Mouse (Mus musculus) kidney, embryonic 14.5 days (tissue): ENCODE results near the gene Prdm16. TPM values are rescaled to one million over a fixed set of nuclear protein-coding genes. Genes with fewer than 3 reads are reported as not detected.
A peak's percentile ranks its signal among the peaks of the same experiment; 100 is the strongest.

ENCODE experiments used
- ATAC-seq: fragments of 200-750 bp; cut with Nextera tagmentation; 2 replicates; pipeline ENCODE4 v1.8.0; 2017; ENCODE audit warnings: moderate number of reproducible peaks, mild to moderate bottlenecking, moderate TSS enrichment, moderate library complexity; ENCODE audit not compliant: low FRiP score, low TSS enrichment
- H3K27ac ChIP-seq: fragments of 300-500 bp; sonication (generic); 2 replicates; pipeline ENCODE4 v1.5.1; 2014; ENCODE audit warnings: low read depth, mild to moderate bottlenecking, low read length, moderate library complexity, mixed read lengths
- H3K27me3 ChIP-seq: fragments of 300-500 bp; sonication (generic); 2 replicates; pipeline ENCODE4 v1.6.1; 2014; ENCODE audit warnings: mild to moderate bottlenecking, low read length; ENCODE audit not compliant: control insufficient read depth, insufficient read depth
- H3K36me3 ChIP-seq: fragments of 300-500 bp; sonication (generic); 2 replicates; pipeline ENCODE4 v1.6.1; 2014; ENCODE audit warnings: low read length, mixed read lengths; ENCODE audit not compliant: control insufficient read depth, insufficient read depth
- H3K4me1 ChIP-seq: fragments of 300-500 bp; sonication (generic); 2 replicates; pipeline ENCODE4 v1.6.1; 2014; ENCODE audit warnings: low read length, mixed read lengths; ENCODE audit not compliant: control insufficient read depth, insufficient read depth
- H3K4me2 ChIP-seq: fragments of 300-500 bp; sonication (generic); replicated peaks from 2 replicates; pipeline ENCODE4 v1.6.1; 2014; ENCODE audit warnings: low read depth, mild to moderate bottlenecking, low read length
- H3K4me3 ChIP-seq: fragments of 300-500 bp; sonication (generic); 2 replicates; pipeline ENCODE4 v1.5.1; 2014; ENCODE audit warnings: mild to moderate bottlenecking, low read length
- H3K9ac ChIP-seq: fragments of 300-500 bp; sonication (generic); 2 replicates; pipeline ENCODE4 v1.6.1; 2014; ENCODE audit warnings: low read depth, mild to moderate bottlenecking, low read length, moderate library complexity
- H3K9me3 ChIP-seq: fragments of 300-500 bp; sonication (generic); 2 replicates; pipeline ENCODE4 v1.6.1; 2016; ENCODE audit warnings: low read length; ENCODE audit not compliant: control insufficient read depth
- WGBS: fragments of 180-500 bp; shearing (Covaris S2); extraction: QIAGEN DNeasy Blood & Tissue Kit; methylation state at CpG from one replicate; pipeline ENCODE4 v1.1.7; 2014; 5-methylcytosine and 5-hydroxymethylcytosine counted together
- polyA plus RNA-seq: library from polyadenylated mRNA; unstranded; fragments of >200 nt; fragmentation: Nextera tagmentation; extraction: Ambion mirVana; gene quantifications from 2 replicates; pipeline ENCODE4 v1.2.1, GENCODE M21; 2014

Gene Prdm16
- polyA plus RNA-seq, 1 experiment from 2014 or later: 25.4 TPM

DNA sequence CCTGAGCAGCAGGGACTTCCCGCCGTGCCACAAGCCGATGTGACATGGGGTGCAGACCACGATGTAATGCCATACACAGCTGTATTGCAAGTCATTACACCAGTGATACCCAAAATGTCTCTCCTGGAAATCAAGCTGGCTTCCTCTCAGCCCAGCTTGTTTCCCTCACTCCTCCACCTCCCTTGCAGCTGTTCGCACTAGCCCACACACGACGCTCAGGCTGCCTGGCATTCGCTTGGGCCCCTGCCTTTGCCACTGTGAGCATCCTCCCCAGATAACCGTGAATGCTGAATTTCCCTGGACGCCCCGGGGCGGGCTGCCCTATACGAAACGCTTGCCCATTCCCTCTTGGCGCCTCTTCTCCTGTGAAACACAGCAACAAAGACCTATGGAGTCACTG, 198.1 kb downstream of the Prdm16 start:
- no peak overlapping the region for H3K27ac ChIP-seq
- H3K4me1 ChIP-seq: peaks cover 17% of the 10 kb centered on the region; the same call in 1 of the 2 replicates
- no peak overlapping the region for H3K9ac ChIP-seq
- no peak overlapping the region for H3K4me3 ChIP-seq
- no peaks in the 10 kb centered on the region for H3K36me3 ChIP-seq
- ATAC-seq: peak; percentile 16; the same call in 1 of the 2 replicates
- peaks cover 4% of the 10 kb centered on the region for H3K27me3 ChIP-seq
- H3K9me3 ChIP-seq: no peaks in the 10 kb centered on the region
- H3K4me2 ChIP-seq: no peak overlapping the region
- 65% methylated on average over 15 of the region's 15 CpGs for WGBS

DNA sequence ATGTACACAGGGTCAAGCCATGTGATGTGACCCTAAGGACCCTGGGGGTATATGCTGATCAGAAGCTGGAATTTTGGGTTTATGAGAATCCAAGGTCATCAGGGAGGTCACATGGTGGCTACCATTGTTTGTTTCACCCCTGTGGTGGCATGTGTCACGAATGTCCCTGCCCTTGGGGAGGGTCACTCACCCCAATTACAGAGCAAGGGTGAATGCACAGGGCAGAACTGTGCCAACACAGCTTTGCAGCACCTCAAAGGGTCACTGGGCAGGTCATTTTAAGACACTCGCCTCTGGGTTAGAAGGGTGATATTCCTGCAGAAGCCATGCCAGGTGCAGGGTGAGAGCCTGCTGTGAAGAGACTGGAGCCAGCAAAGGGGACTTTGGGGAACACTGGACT, 206.9 kb downstream of the Prdm16 start:
- ATAC-seq: no peak
- peaks cover 5% of the 10 kb centered on the region; the same call in 1 of the 2 replicates for H3K4me1 ChIP-seq
- 52% methylated on average over 2 of the region's 2 CpGs for WGBS
- H3K9ac ChIP-seq: no peak overlapping the region
- no peaks in the 10 kb centered on the region for H3K9me3 ChIP-seq
- no peak overlapping the region for H3K4me3 ChIP-seq
- no peaks in the 10 kb centered on the region for H3K36me3 ChIP-seq
- no peak overlapping the region for H3K27ac ChIP-seq
- H3K4me2 ChIP-seq: no peak overlapping the region
- peaks cover 10% of the 10 kb centered on the region for H3K27me3 ChIP-seq

DNA sequence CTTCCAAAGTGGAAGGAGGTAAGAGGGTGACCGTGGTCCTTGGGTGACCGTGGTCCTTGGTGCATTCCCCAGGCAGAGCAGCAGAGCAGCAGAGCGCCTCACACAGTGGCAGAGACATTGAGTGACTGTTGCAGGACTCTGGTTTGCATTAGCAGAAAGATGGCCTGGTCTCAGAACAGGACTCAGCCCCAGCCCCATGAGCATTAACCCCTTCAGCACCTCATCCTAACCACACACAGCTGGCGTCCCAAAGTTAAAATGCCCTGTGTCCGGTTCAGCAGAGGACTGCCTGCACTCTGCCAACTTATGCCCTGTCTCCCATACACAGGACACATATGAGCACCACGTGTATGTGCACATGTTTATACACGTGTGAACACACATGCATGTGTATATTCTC, 209.8 kb downstream of the Prdm16 start:
- H3K27ac ChIP-seq: no peak overlapping the region
- no peak overlapping the region for H3K4me2 ChIP-seq
- H3K36me3 ChIP-seq: no peaks in the 10 kb centered on the region
- 85% methylated on average over 7 of the region's 7 CpGs for WGBS
- H3K4me3 ChIP-seq: no peak overlapping the region
- peaks cover 17% of the 10 kb centered on the region for H3K27me3 ChIP-seq
- peaks cover 16% of the 10 kb centered on the region; the same call in 1 of the 2 replicates for H3K4me1 ChIP-seq
- ATAC-seq: no peak
- H3K9me3 ChIP-seq: no peaks in the 10 kb centered on the region
- no peak overlapping the region for H3K9ac ChIP-seq

DNA sequence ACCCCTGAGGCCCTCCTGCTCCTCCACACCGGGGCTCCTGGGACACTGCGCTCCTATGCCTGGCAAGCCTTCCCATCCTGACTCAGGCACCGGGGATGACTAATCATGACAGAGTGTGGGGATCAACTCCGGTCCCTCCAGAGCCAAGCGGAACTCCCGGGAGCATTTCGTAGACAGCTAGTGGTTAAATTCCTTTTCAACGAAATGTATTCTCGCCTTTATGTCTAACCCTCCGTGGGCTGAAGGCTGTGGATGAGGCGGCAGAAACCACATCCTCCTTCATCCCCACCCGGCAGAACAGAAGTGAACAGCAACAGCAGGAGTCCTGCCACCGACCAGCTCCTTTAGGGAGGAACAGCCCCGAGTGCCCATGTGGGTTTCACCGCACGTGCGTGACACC, 211.4 kb downstream of the Prdm16 start:
- H3K27me3 ChIP-seq: peaks cover 17% of the 10 kb centered on the region
- H3K4me1 ChIP-seq: peaks cover 16% of the 10 kb centered on the region; the same call in 1 of the 2 replicates
- no peak for ATAC-seq
- H3K9me3 ChIP-seq: no peaks in the 10 kb centered on the region
- 65% methylated on average over 17 of the region's 17 CpGs for WGBS
- no peak overlapping the region for H3K27ac ChIP-seq
- no peak overlapping the region for H3K4me2 ChIP-seq
- H3K36me3 ChIP-seq: no peaks in the 10 kb centered on the region
- H3K9ac ChIP-seq: no peak overlapping the region; the same call in 1 of the 2 replicates
- no peak overlapping the region for H3K4me3 ChIP-seq

DNA sequence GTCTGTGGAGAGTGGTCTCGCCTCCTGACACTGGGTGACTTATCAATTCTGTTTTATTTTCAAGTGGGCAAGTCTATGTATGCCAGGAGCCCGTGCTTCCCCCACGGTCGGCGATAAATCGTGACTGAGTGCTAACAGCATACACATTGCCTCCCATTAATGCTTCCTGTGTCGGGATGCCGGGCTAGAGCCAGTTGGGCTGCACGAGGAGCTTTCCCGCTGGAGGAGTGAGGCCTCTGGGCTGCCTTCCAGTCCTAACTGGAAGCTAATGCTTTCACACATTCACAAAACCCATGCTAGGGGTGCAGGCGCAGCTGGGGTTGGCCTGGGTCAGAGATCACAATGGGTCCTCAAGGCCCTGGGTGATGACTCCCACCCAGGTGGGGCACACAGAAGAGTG, 212.0 kb downstream of the Prdm16 start:
- H3K36me3 ChIP-seq: no peaks in the 10 kb centered on the region
- no peak overlapping the region for H3K9ac ChIP-seq
- ATAC-seq: no peak
- no peak overlapping the region for H3K27ac ChIP-seq
- no peaks in the 10 kb centered on the region for H3K9me3 ChIP-seq
- no peak overlapping the region for H3K4me2 ChIP-seq
- H3K4me3 ChIP-seq: no peak overlapping the region
- 18% methylated on average over 11 of the region's 11 CpGs for WGBS
- H3K27me3 ChIP-seq: peaks cover 20% of the 10 kb centered on the region
- peaks cover 16% of the 10 kb centered on the region; the same call in 1 of the 2 replicates for H3K4me1 ChIP-seq

DNA sequence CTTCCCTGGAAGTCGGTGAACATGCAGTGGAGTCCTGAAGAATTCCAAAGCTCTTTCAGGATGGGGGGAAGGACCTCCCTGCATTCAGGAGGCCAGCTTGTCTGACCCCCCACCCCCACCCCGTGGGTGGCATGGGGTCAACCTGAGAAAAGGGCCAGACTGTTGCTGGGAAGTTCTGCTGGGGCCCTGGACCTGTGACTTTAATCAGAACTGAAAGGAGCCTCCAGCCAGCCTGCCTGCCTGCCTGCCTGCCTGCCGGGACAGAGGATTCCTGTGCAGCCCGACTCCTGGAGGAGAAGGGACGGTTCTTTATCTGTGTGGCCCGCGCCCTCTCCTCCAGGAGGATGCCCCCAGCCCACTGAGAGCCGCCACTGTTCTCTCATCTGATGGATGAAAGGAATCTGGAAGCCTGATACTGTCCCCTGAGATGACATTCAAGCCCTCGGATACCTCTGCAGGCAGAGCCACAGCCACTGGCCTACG, 214.2 kb downstream of the Prdm16 start:
- H3K9me3 ChIP-seq: no peaks in the 10 kb centered on the region
- 12% methylated on average over 10 of the region's 10 CpGs for WGBS
- no peak for ATAC-seq
- no peak overlapping the region for H3K4me2 ChIP-seq
- peaks cover 16% of the 10 kb centered on the region; the same call in 1 of the 2 replicates for H3K4me1 ChIP-seq
- H3K27me3 ChIP-seq: peaks cover 28% of the 10 kb centered on the region; the same call in 1 of the 2 replicates
- no peaks in the 10 kb centered on the region for H3K36me3 ChIP-seq
- no peak overlapping the region for H3K27ac ChIP-seq
- no peak overlapping the region for H3K9ac ChIP-seq
- no peak overlapping the region for H3K4me3 ChIP-seq

DNA sequence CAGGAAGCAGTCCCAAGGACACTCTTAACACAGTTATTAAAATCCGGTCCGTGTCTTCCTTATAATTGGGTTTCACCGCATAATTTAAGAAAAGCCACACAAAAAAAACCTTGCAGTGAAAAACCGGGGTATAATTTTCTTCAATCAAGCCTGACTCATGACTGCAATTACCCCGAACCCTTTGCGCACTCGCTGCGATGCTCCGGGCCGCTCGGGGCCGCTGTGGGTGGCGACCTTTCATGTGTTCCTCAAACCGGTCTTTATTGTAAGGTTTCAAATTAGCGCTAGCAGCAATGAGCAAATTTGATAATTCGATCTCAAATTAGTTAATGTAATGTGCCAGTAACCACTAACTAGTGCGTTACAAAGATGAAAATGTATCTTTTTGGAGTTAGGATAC, 215.9 kb downstream of the Prdm16 start:
- H3K4me1 ChIP-seq: peaks cover 16% of the 10 kb centered on the region; the same call in 1 of the 2 replicates
- 86% methylated on average over 17 of the region's 17 CpGs for WGBS
- no peak overlapping the region for H3K9ac ChIP-seq
- H3K27ac ChIP-seq: no peak overlapping the region
- no peak overlapping the region for H3K4me3 ChIP-seq
- H3K9me3 ChIP-seq: no peaks in the 10 kb centered on the region
- no peaks in the 10 kb centered on the region for H3K36me3 ChIP-seq
- peaks cover 31% of the 10 kb centered on the region; the same call in 1 of the 2 replicates for H3K27me3 ChIP-seq
- no peak overlapping the region for H3K4me2 ChIP-seq
- ATAC-seq: no peak

DNA sequence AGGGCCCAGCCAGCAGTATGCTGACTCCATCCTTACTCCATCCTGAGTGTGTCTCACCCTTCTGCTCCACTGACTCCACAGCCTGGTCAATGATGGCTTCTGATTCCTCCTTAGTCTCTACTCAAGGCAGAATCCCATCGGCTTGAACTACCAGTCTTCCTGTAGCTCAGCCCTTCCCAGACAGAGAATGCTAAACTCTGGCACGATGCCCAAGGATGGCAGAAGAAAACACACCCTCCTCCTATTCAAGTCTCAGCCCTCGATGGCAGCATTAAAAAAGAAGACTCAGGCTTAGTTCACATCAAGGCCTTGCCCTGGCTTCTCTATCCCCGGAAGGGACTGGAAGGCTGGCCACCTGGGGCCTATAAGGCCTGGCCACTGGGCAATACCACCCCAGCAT, 216.9 kb downstream of the Prdm16 start:
- H3K9me3 ChIP-seq: no peaks in the 10 kb centered on the region
- no peak overlapping the region for H3K9ac ChIP-seq
- no peaks in the 10 kb centered on the region for H3K36me3 ChIP-seq
- H3K4me3 ChIP-seq: no peak overlapping the region
- ATAC-seq: no peak
- H3K27me3 ChIP-seq: peaks cover 35% of the 10 kb centered on the region
- H3K27ac ChIP-seq: no peak overlapping the region
- WGBS: 91% methylated on average over 4 of the region's 4 CpGs
- H3K4me2 ChIP-seq: no peak overlapping the region
- peaks cover 11% of the 10 kb centered on the region; the same call in 1 of the 2 replicates for H3K4me1 ChIP-seq

DNA sequence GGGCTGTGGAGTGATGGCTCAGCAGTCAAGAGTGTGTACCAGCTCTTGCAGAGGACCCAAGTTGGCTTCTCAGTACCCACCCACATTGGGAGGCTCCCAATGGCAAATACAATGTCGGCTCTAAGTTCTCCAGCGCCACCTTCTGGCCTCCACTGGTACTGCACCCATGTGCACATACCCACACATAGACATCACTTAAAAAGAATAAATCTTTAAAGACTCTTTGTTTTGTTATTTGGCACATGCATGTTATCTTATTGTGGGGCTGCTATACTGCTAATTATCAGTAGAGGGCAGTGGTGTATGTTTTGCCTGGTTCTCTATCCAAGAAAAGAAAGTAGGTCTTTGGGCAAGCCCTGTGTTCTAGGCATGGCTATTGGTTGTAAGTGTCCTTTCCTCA, 217.7 kb downstream of the Prdm16 start:
- H3K27me3 ChIP-seq: peaks cover 36% of the 10 kb centered on the region
- H3K27ac ChIP-seq: no peak overlapping the region
- 32% methylated on average over 2 of the region's 2 CpGs for WGBS
- peaks cover 9% of the 10 kb centered on the region; the same call in 1 of the 2 replicates for H3K4me1 ChIP-seq
- H3K4me3 ChIP-seq: no peak overlapping the region
- no peak for ATAC-seq
- no peak overlapping the region for H3K9ac ChIP-seq
- H3K4me2 ChIP-seq: no peak overlapping the region
- H3K36me3 ChIP-seq: no peaks in the 10 kb centered on the region
- no peaks in the 10 kb centered on the region for H3K9me3 ChIP-seq
